Mouse (Mus musculus): ENCODE measurements at regions not wholly inside any gene's neighbourhood (a gene's known extent, or its start where the extent isn't known, plus 50 kb on each side); places are given as distances from the start of the nearest gene placed in this dataset.

DNA sequence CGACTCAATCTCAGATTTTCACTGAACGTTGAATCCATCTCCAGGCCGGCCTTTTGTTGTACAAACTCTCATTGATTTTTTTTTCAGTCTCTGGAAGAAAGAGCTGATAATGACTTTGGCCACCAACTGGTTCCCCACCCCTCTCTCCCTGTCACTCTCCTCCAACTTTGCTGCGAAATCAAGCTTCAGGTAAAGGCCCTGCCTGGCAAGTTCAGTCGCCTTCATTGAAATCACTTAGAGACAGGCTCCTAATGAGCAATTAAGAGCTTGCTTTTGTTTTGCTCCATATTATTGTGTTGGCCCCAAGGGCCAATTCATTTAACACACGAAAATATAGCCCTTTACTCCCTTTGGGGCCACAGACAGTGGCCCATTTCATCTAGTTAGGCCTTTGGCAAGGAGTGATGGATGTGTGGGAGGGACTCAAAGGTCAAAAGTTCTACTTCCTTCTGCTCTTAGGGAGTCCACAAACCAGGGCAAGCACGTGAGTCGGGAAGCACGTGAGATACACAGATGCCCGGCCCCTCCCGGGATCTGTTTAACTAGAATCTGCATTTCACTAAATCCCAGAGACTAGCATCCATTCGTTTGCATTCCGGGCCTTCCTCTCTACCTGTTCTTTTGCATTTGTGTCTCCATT is 120.0 kb downstream of the Dact1 start:
- no peak for TF ChIP-seq CTCF (conservative IDR thresholded peaks at IDR 0.05; ENCODE audit: low read length)
- no peak for TF ChIP-seq NANOG (IDR thresholded peaks at IDR 0.05; ENCODE audit: borderline replicate concordance, low read length)
